Mouse (Mus musculus) thymus, adult 2 months (tissue): Measurements from ENCODE around the gene Mroh7.

Experiments used
- CTCF ChIP-seq: fragments of 200-500 bp; IDR thresholded peaks from 2 replicates; pipeline ENCODE4 v1.5.1; 2012; ENCODE audit warnings: mild to moderate bottlenecking, control low read depth, low read length, moderate library complexity, borderline replicate concordance; ENCODE audit not compliant: control insufficient read depth, poor library complexity, insufficient read depth; ENCODE audit errors: extremely low read depth
- POLR2A ChIP-seq: fragments of 200-500 bp; IDR thresholded peaks from 2 replicates; pipeline ENCODE4 v1.6.1; 2012; ENCODE audit warnings: mild to moderate bottlenecking, low read length, control low read depth, moderate library complexity; ENCODE audit not compliant: control insufficient read depth, poor library complexity, insufficient read depth; ENCODE audit errors: extremely low read depth

GRCm38 (mm10) chr4:106772558-106772957 lies 41.8 kb upstream of the Mroh7 start:
- TF ChIP-seq POLR2A: no peak
- no peak for TF ChIP-seq CTCF
